Mouse (Mus musculus): ENCODE measurements around the gene Spats2. TPM values are rescaled to one million over a fixed set of nuclear protein-coding genes. Genes with fewer than 3 reads are reported as not detected.
A peak's percentile ranks its signal among the peaks of the same experiment; 100 is the strongest.

The Spats2 gene
- polyA plus RNA-seq, 1 experiment: 41.7 TPM

GRCm38 (mm10) chr15:99217630-99218029, 91.9 kb downstream of the Spats2 start:
- TF ChIP-seq POLR2A (IDR thresholded peaks at IDR 0.05; ENCODE audit: low read depth, low read length): no peak
- no peak for TF ChIP-seq CTCF (IDR thresholded peaks at IDR 0.05; ENCODE audit: borderline replicate concordance, insufficient read depth, low read length)
- Histone ChIP-seq H3K4me3 (ENCODE audit: insufficient read depth, low read length) (no peak overlapping the region), H3K27ac (ENCODE audit: insufficient read depth, low read length) (no peak overlapping the region), H3K4me1 (ENCODE audit: control insufficient read depth, insufficient read depth, low read length) (0 out of 2 replicates have a peak, but pooled peaks cover 1% of the 10 kb centered on the region)

GRCm38 (mm10) chr15:99221315-99221952, 95.7 kb downstream of the Spats2 start:
- Histone ChIP-seq H3K4me3 (ENCODE audit: insufficient read depth, low read length) (no peak overlapping the region), H3K4me1 (ENCODE audit: control insufficient read depth, insufficient read depth, low read length) (0 out of 2 replicates have a peak, but pooled peaks cover 5% of the 10 kb centered on the region), H3K27ac (ENCODE audit: insufficient read depth, low read length) (no peak overlapping the region)
- TF ChIP-seq CTCF (IDR thresholded peaks at IDR 0.05; ENCODE audit: borderline replicate concordance, insufficient read depth, low read length) (no peak), POLR2A (IDR thresholded peaks at IDR 0.05; ENCODE audit: low read depth, low read length) (no peak)

DNA sequence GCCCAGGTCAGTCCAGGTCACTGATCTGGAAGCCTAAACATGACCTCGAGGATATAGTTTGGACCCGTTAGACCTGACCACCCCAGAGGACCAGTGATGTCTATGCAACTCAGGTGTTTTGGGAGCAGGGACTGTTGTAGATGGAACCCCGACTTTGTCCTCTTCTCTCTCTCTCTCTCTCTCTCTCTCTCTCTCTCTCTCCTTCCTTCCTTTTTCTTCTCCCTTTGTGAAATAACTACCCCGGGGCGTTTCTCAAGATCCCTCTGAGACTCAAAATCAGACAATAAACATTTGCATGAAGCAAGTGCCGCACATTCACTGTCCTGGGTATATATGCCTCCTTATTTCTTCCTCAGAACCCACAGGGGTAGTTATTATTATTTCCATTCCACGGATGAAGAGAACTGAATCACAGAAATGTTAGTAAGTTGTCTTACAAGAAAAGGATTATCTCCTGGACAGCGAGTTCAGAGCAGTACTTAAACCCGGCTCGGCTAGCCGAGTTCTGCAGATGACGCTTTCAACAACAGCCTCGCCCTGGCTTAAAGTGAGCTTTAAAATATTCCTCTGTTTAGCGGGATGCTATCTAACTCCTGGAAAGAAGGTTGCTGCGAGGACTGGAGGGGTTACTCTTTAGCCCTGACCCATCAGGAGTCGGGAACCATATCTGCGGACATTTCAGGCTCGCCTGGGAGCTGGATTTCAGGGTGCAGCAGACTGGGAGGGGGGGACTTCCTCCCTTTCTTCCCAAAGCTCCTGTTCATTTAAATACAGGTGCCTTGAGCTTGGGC, 97.3 kb downstream of the Spats2 start:
- Histone ChIP-seq H3K4me3 (ENCODE audit: insufficient read depth, low read length) (peak overlapping the region; percentile 38; the same call in 1 of the 2 replicates), H3K27ac (ENCODE audit: insufficient read depth, low read length) (no peak overlapping the region), H3K4me1 (ENCODE audit: control insufficient read depth, insufficient read depth, low read length) (0 out of 2 replicates have a peak, but pooled peaks cover 5% of the 10 kb centered on the region)
- no peak for TF ChIP-seq CTCF (IDR thresholded peaks at IDR 0.05; ENCODE audit: borderline replicate concordance, insufficient read depth, low read length)
- no peak for TF ChIP-seq POLR2A (IDR thresholded peaks at IDR 0.05; ENCODE audit: low read depth, low read length)

- H3K27ac ChIP-seq (ENCODE audit: insufficient read depth, low read length): no peak overlapping the region
- peak overlapping the region; percentile 38 for H3K4me3 ChIP-seq (ENCODE audit: insufficient read depth, low read length)
- TF ChIP-seq CTCF (IDR thresholded peaks at IDR 0.05; ENCODE audit: borderline replicate concordance, insufficient read depth, low read length) (no peak), POLR2A (IDR thresholded peaks at IDR 0.05; ENCODE audit: low read depth, low read length) (no peak)
- H3K4me1 ChIP-seq (ENCODE audit: control insufficient read depth, insufficient read depth, low read length): 0 out of 2 replicates have a peak, but pooled peaks cover 5% of the 10 kb centered on the region
These were observed 98.0 kb downstream of the Spats2 start for GRCm38 (mm10) chr15:99223585-99224207.

GRCm38 (mm10) chr15:99224208-99224911, 98.6 kb downstream of the Spats2 start, which contains the start of gene Kcnh3:
Kcnh3 (plus strand) TSS chr15:99224861.
- H3K27ac ChIP-seq (ENCODE audit: insufficient read depth, low read length): no peak within 1 kb of the TSS
- TF ChIP-seq POLR2A (IDR thresholded peaks at IDR 0.05; ENCODE audit: low read depth, low read length) (no peak), CTCF (IDR thresholded peaks at IDR 0.05; ENCODE audit: borderline replicate concordance, insufficient read depth, low read length) (no peak)
- H3K4me1 ChIP-seq (ENCODE audit: control insufficient read depth, insufficient read depth, low read length): 0 out of 2 replicates have a peak, but pooled peaks cover 5% of the 10 kb centered on the region
- peak within 1 kb of the TSS; percentile 38 for H3K4me3 ChIP-seq (ENCODE audit: insufficient read depth, low read length)

GRCm38 (mm10) chr15:99225081-99225810, 99.5 kb downstream of the Spats2 start:
- no peak overlapping the region for H3K4me3 ChIP-seq (ENCODE audit: insufficient read depth, low read length)

GRCm38 (mm10) chr15:99226090-99226489, 100.4 kb downstream of the Spats2 start:
- no peak overlapping the region for H3K4me3 ChIP-seq (ENCODE audit: insufficient read depth, low read length)
- H3K4me1 ChIP-seq (ENCODE audit: control insufficient read depth, insufficient read depth, low read length): 0 out of 2 replicates have a peak, but pooled peaks cover 5% of the 10 kb centered on the region
- TF ChIP-seq POLR2A (IDR thresholded peaks at IDR 0.05; ENCODE audit: low read depth, low read length) (no peak), CTCF (IDR thresholded peaks at IDR 0.05; ENCODE audit: borderline replicate concordance, insufficient read depth, low read length) (no peak)
- H3K27ac ChIP-seq (ENCODE audit: insufficient read depth, low read length): no peak overlapping the region

More at GRCm38 (mm10) chr15:99225081-99225810, 99.5 kb downstream of the Spats2 start:
- Histone ChIP-seq H3K27ac (ENCODE audit: insufficient read depth, low read length) (no peak overlapping the region), H3K4me1 (ENCODE audit: control insufficient read depth, insufficient read depth, low read length) (0 out of 2 replicates have a peak, but pooled peaks cover 5% of the 10 kb centered on the region)
- no peak for TF ChIP-seq CTCF (IDR thresholded peaks at IDR 0.05; ENCODE audit: borderline replicate concordance, insufficient read depth, low read length)

DNA sequence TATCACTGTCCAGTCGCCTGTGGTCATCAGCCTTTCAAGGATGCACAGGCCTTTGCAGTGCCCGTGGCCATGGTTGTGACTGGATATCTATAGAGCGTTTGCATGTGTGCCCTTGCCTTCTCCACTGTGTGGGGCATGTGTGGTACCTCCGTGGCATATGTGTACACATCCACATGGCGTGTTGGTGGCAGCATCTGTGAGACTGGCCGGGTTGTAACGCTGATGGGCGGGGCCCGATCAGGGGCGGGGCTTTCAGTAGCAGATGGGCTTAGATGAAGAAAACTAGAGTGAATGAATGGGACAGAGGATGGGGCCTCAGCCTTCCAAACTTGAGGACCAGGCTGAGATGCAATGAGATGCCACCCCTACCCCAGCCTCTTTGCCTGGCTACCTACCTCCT, 106.3 kb downstream of the Spats2 start:
- TF ChIP-seq CTCF (IDR thresholded peaks at IDR 0.05; ENCODE audit: borderline replicate concordance, insufficient read depth, low read length) (no peak), POLR2A (IDR thresholded peaks at IDR 0.05; ENCODE audit: low read depth, low read length) (no peak)
- H3K4me1 ChIP-seq (ENCODE audit: control insufficient read depth, insufficient read depth, low read length): no peaks in the 10 kb centered on the region
- no peak overlapping the region for H3K27ac ChIP-seq (ENCODE audit: insufficient read depth, low read length)
- H3K4me3 ChIP-seq (ENCODE audit: insufficient read depth, low read length): no peak overlapping the region
